Mouse (Mus musculus): ENCODE results near the gene Btbd9.

DNA sequence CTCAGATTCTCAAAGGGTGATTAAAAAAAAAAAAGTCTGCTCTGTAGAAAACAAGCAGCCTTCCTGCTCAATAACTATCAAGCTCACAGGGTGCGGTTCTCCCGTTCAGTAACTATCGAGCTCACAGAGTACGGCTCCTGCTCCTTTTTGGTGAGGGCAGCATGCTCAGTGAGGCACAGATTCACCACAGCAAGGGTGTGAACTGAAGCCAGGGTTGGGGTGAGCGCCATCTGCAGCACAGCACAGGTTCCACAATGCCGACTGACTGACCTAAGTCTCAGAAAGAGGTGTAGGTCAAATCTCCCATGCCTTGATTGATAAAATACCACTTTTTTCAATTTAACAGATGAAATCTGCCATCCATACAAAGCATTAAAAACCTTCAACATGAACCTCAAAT lies 66.1 kb downstream of the Btbd9 start:
- TF ChIP-seq CTCF (IDR thresholded peaks at IDR 0.05; ENCODE audit: borderline replicate concordance, insufficient read depth, low read depth, low read length) (peak; percentile 87), POLR2A (IDR thresholded peaks at IDR 0.05; ENCODE audit: borderline replicate concordance, insufficient read depth, low read length) (no peak)
